17 mouse cellular contexts compared by ENCODE assay signal in genomic region chr4:37114424-37114823, GRCm38 (mm10).
DNase-seq lines count a peak whose midpoint lies in the region; ATAC-seq lines count a peak whose summit lies in the region.
"Had no signal": no experiment of that assay in that cellular context is flagged by ENCODE, and none has a peak within 500 bp of the region (broad histone marks: within the 10 kb centered on the region; RNA-seq: fewer than 3 reads in every experiment).

No protein-coding gene starts in this region.

- ATAC-seq in common myeloid progenitor, adult 5-6 weeks (replicated peaks; ENCODE audit: low read depth, poor library complexity, severe bottlenecking), result peak; percentile 50; the same call in 1 of the 2 replicates
- peak; percentile 53 to 71; a peak in 3 of 4 replicates for ATAC-seq in hematopoietic stem cell, adult 5-6 weeks (replicated peaks in 1 of 2; ENCODE audit: insufficient read depth in 1 of 2, low FRiP score in 2 of 2, low TSS enrichment in 1 of 2, low read depth in 1 of 2, poor library complexity in 2 of 2, severe bottlenecking in 2 of 2)
- no peak for ATAC-seq in megakaryocyte progenitor cell, adult 5-6 weeks (replicated peaks; ENCODE audit: poor library complexity)
- ATAC-seq: activated CD4-positive, CD25-positive, alpha-beta regulatory T cell, adult 4 months; CD4-positive, CD25-positive, alpha-beta regulatory T cell, adult 4 months; Patski had no signal

- DNase-seq in cerebellum, adult 9-11 months, result no peak
- DNase-seq: adrenal gland, adult 2 months; adrenal gland, adult 8-10 months; adrenal gland, postnatal 10 days; adrenal gland, postnatal 14 days; adrenal gland, postnatal 25 days; adrenal gland, postnatal 36 days; B cell, adult 2 months; cerebellum, adult 11 months; cerebellum, adult 11-12 months; cerebellum, adult 18-20 months had no signal
